Mouse (Mus musculus): ENCODE measurements around the gene Gorasp2. TPM values are rescaled to one million over a fixed set of nuclear protein-coding genes. Genes with fewer than 3 reads are reported as not detected.

Gorasp2 gene
- polyA plus RNA-seq (2015; fragmentation: Nextera tagmentation; extraction: Ambion mirVana) = 122 and 133 TPM in 2 replicates

DNA sequence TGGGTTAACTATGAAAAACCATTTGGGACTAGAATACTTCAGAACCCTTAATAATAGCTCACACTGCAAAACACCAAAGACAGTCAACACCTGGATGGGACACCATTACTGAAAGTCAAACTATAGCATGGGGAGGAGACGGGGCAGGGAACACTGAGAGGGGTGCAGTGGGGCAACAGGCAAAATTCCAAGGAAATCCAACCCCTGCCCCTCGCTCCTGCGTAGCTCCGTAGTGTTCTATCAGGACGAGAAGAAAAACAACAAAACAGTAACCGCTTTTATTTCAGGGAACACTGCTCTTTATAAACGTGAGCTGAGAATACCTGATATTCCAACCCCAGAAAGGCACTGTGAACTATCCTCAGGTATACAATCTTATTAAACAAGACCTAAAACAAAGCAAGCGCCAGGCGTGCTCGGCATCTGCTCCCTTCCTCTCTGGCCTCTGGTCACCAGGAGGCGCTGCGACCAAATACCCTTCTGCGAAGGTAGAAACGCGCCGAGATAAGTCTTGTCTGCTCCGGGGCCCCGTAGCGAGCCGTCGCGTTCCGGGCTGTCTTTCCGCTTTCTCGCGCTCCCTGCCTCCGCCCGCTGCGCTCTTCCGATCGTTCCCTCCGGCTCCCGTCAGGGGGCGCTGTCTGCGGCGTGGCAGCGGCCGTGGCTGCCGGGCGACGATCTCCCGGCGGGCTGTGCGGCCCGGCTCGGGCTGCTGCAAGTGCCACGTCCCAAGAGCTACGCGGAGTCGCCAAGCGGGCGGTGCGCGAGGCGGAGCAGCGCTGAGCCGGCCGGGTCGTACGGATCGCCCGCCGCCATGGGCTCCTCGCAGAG is at the start of gene Gorasp2:
Gorasp2 (plus strand) TSS at position 690 of the 828 bp plus-strand sequence.
- 2% methylated on average over 64 of the region's 64 CpGs for WGBS
- peak within 1 kb of the TSS; percentile 96 for H3K4me3 ChIP-seq (ENCODE audit: low read depth, low read length)
- peak within 1 kb of the TSS; percentile 98 for H3K27ac ChIP-seq (ENCODE audit: low read length)
- no peaks in the 10 kb centered on the region for H3K9me3 ChIP-seq (ENCODE audit: low read length)
- peak within 1 kb of the TSS; percentile 96 for H3K9ac ChIP-seq (replicated peaks; ENCODE audit: low read depth)
- H3K4me1 ChIP-seq (ENCODE audit: insufficient read depth, low read depth, low read length) = peaks cover 9% of the 10 kb centered on the region; the same call in 1 of the 2 replicates
- DNase-seq (ENCODE audit: low spot score) = peak; percentile 99
- H3K4me2 ChIP-seq (replicated peaks; ENCODE audit: low read depth, low read length) = peak within 1 kb of the TSS; percentile 68
- TF ChIP-seq CTCF (IDR thresholded peaks at IDR 0.05) = peak; percentile 97
- TF ChIP-seq EP300 (IDR thresholded peaks at IDR 0.05) = peak; percentile 59; the same call in 1 of the 2 replicates
- no peaks in the 10 kb centered on the region for H3K27me3 ChIP-seq (replicated peaks; ENCODE audit: insufficient read depth, low read length)
- peak; percentile 97 for ATAC-seq
- H3K36me3 ChIP-seq (ENCODE audit: insufficient read depth, low read length) = no peaks in the 10 kb centered on the region

DNA sequence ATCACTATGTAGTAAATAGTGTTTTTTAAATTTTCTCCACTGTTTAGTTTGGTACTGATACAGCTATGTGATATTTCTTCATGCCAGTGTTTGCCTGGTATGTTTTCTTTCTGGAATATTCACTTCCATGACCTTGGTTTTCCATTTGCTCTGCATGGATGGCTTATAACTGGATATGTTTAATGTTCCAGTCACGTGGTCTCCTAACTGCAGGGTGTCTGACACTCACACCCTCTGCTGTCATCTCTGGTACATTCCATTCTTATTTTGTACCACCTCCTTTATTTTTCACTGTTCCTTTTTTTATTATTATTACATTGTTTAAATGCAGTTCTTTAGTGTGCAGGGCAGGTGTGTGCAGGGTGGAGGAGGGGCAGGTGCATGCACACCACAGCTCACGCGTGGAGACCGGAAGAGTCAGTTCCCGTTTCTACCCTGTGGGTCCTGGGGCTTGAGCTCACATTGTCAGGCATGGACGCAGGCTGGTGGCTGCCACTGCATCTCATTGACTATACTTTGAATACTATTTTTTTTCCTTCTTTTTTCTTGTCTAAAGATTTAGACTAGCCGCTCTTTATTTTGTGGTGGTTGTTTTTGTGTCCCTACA is 46.5 kb upstream of the Gorasp2 start:
- ATAC-seq = no peak
- Histone ChIP-seq H3K4me1 (ENCODE audit: insufficient read depth, low read depth, low read length) (no peaks in the 10 kb centered on the region), H3K9ac (replicated peaks; ENCODE audit: low read depth) (no peak overlapping the region), H3K27me3 (replicated peaks; ENCODE audit: insufficient read depth, low read length) (no peaks in the 10 kb centered on the region), H3K27ac (ENCODE audit: low read length) (no peak overlapping the region), H3K4me2 (replicated peaks; ENCODE audit: low read depth, low read length) (no peak overlapping the region), H3K36me3 (ENCODE audit: insufficient read depth, low read length) (no peaks in the 10 kb centered on the region), H3K9me3 (ENCODE audit: low read length) (no peaks in the 10 kb centered on the region), H3K4me3 (ENCODE audit: low read depth, low read length) (no peak overlapping the region)
- 79% methylated on average over 7 of the region's 7 CpGs for WGBS
- TF ChIP-seq EP300 (IDR thresholded peaks at IDR 0.05) = no peak
- no peak for TF ChIP-seq CTCF (IDR thresholded peaks at IDR 0.05)
- DNase-seq (ENCODE audit: low spot score) = no peak

DNA sequence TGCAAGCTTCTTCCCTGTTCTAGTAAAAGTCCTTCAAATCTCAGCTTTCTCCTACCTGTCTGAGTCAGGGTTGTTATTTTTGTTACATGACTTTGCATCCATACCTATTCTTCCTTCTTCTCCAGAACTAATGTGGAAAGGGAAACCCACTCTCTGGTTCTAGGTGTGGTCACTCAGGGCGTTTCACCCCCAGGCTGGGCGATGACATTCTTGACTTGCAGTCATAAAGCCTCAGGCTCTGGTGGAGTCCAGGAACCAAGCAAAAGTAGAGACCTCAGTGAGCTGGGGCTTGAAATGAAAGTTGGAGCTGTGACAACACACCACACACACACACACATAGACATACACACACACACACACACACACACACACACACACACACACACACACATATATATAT is 45.3 kb upstream of the Gorasp2 start:
- Histone ChIP-seq H3K4me2 (replicated peaks; ENCODE audit: low read depth, low read length) (no peak overlapping the region), H3K36me3 (ENCODE audit: insufficient read depth, low read length) (no peaks in the 10 kb centered on the region), H3K27ac (ENCODE audit: low read length) (no peak overlapping the region), H3K9me3 (ENCODE audit: low read length) (no peaks in the 10 kb centered on the region), H3K9ac (replicated peaks; ENCODE audit: low read depth) (no peak overlapping the region), H3K4me3 (ENCODE audit: low read depth, low read length) (no peak overlapping the region), H3K4me1 (ENCODE audit: insufficient read depth, low read depth, low read length) (no peaks in the 10 kb centered on the region), H3K27me3 (replicated peaks; ENCODE audit: insufficient read depth, low read length) (no peaks in the 10 kb centered on the region)
- ATAC-seq = no peak
- no peak for DNase-seq (ENCODE audit: low spot score)
- no peak for TF ChIP-seq CTCF (IDR thresholded peaks at IDR 0.05)
- no peak for TF ChIP-seq EP300 (IDR thresholded peaks at IDR 0.05)
- WGBS = 70% methylated on average over 2 of the region's 2 CpGs

DNA sequence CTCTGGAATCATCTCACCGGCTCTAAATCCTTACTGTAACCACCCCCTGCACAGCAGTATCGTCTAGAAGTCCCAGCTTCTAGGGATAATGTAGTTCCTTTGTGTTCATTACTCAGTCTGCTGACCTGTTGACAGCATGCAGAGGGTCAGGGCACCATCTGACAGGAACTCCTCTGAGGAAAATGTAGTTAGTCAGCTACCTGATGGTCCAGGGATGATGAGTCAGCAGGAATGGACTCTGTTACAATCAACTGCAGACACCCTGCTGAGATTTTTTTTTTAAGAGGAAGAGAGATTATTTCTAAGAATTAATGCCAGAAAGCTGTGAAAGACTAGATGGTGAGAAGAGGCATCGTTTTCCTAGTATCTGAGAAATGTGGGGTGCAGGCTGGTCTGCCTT is 44.8 kb upstream of the Gorasp2 start:
- Histone ChIP-seq H3K4me1 (ENCODE audit: insufficient read depth, low read depth, low read length) (no peaks in the 10 kb centered on the region), H3K27ac (ENCODE audit: low read length) (no peak overlapping the region), H3K36me3 (ENCODE audit: insufficient read depth, low read length) (no peaks in the 10 kb centered on the region), H3K9ac (replicated peaks; ENCODE audit: low read depth) (no peak overlapping the region), H3K4me3 (ENCODE audit: low read depth, low read length) (no peak overlapping the region), H3K4me2 (replicated peaks; ENCODE audit: low read depth, low read length) (no peak overlapping the region), H3K9me3 (ENCODE audit: low read length) (no peaks in the 10 kb centered on the region), H3K27me3 (replicated peaks; ENCODE audit: insufficient read depth, low read length) (no peaks in the 10 kb centered on the region)
- no peak for DNase-seq (ENCODE audit: low spot score)
- ATAC-seq = no peak
- WGBS = 51% methylated on average over 3 of the region's 3 CpGs
- TF ChIP-seq EP300 (IDR thresholded peaks at IDR 0.05) = no peak
- no peak for TF ChIP-seq CTCF (IDR thresholded peaks at IDR 0.05)

DNA sequence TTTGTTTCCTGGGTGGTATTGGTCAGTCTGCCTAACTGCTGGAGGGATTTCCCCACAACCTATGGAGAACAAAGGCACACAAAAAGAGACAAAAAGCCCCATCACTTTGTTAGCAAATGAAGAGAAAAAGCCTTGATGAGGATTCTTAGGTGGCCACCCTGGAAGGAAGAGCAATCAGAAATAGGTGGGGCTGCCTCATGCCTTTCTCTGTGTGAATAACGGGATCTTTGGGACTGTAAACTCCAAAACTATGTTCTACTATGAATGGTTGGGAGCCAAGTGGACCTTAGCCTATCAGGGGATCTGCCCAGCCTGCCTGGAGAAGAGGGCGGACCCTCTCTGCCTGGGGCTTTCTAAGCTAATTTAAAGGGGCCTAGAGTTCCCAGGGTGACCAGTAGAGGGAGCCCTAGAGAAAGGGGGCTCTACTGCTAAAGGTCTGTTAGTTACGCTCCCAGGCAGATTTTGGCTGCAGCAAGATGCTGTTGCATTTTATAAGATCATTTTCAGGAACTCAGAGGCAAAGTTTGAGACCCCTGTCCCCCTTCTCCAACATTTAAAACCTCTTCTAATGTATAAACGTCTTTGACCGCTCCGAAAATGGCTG is 42.0 kb upstream of the Gorasp2 start:
- 87% methylated on average over 6 of the region's 6 CpGs for WGBS
- no peak for DNase-seq (ENCODE audit: low spot score)
- H3K4me2 ChIP-seq (replicated peaks; ENCODE audit: low read depth, low read length) = no peak overlapping the region

DNA sequence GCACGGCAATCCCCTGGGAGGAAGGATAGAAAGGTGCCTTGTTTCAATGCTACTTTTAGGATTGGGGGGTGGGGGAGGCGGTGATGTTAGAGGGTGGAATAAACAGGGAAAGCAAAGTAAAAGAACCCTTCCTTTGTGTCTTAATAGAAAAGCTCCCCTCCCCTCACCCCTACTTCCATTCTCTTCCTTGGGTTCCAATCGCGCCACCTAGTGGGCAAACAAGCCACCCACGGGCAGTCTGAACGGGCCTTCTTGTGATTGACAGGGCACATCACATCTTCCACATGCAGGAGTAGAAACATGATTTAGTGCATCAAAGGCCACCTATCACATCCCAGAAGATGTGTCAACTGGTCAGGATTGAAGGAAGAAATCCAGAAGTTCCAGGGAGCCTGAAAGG is 41.2 kb upstream of the Gorasp2 start:
- 33% methylated on average over 6 of the region's 6 CpGs for WGBS
- TF ChIP-seq EP300 (IDR thresholded peaks at IDR 0.05) (no peak), CTCF (IDR thresholded peaks at IDR 0.05) (peak; percentile 70)
- no peaks in the 10 kb centered on the region for H3K4me1 ChIP-seq (ENCODE audit: insufficient read depth, low read depth, low read length)
- DNase-seq (ENCODE audit: low spot score) (peak; percentile 50), ATAC-seq (no peak)
- no peak overlapping the region for H3K4me2 ChIP-seq (replicated peaks; ENCODE audit: low read depth, low read length)
- no peak overlapping the region for H3K9ac ChIP-seq (replicated peaks; ENCODE audit: low read depth)
- H3K36me3 ChIP-seq (ENCODE audit: insufficient read depth, low read length) = no peaks in the 10 kb centered on the region
- H3K9me3 ChIP-seq (ENCODE audit: low read length) = no peaks in the 10 kb centered on the region
- H3K27me3 ChIP-seq (replicated peaks; ENCODE audit: insufficient read depth, low read length) = no peaks in the 10 kb centered on the region
- no peak overlapping the region for H3K27ac ChIP-seq (ENCODE audit: low read length)
- H3K4me3 ChIP-seq (ENCODE audit: low read depth, low read length) = no peak overlapping the region

More for the DNA sequence above, 42.0 kb upstream of the Gorasp2 start:
- no peak for ATAC-seq
- Histone ChIP-seq H3K27me3 (replicated peaks; ENCODE audit: insufficient read depth, low read length) (no peaks in the 10 kb centered on the region), H3K4me1 (ENCODE audit: insufficient read depth, low read depth, low read length) (no peaks in the 10 kb centered on the region), H3K36me3 (ENCODE audit: insufficient read depth, low read length) (no peaks in the 10 kb centered on the region), H3K4me3 (ENCODE audit: low read depth, low read length) (no peak overlapping the region), H3K9ac (replicated peaks; ENCODE audit: low read depth) (no peak overlapping the region), H3K27ac (ENCODE audit: low read length) (no peak overlapping the region), H3K9me3 (ENCODE audit: low read length) (no peaks in the 10 kb centered on the region)
- TF ChIP-seq EP300 (IDR thresholded peaks at IDR 0.05) = no peak
- TF ChIP-seq CTCF (IDR thresholded peaks at IDR 0.05) = peak; percentile 26; the same call in 1 of the 2 replicates

Measured in lung, postnatal 0 days (tissue).